Mouse (Mus musculus) monocyte, adult 2 months (primary cell): ENCODE results near the gene Gm11992.
A peak's percentile ranks its signal among the peaks of the same experiment; 100 is the strongest.

Experiments used
- DNase-seq, 2 experiments: peaks; one replicate each; pipeline ENCODE4 v3.0.0; 2022; ENCODE audit warnings: low spot score in 2 of 2, low read depth in 1 of 2

Gm11992 gene

GRCm38 (mm10) chr11:9048011-9048702 is at the start of gene Gm11992:
Gene Gm11992 (plus strand): TSS chr11:9048594.
- DNase-seq, result peak; percentile 26 to 35

GRCm38 (mm10) chr11:9008761-9009160 is 39.6 kb upstream of the Gm11992 start:
- no peak for DNase-seq

DNA sequence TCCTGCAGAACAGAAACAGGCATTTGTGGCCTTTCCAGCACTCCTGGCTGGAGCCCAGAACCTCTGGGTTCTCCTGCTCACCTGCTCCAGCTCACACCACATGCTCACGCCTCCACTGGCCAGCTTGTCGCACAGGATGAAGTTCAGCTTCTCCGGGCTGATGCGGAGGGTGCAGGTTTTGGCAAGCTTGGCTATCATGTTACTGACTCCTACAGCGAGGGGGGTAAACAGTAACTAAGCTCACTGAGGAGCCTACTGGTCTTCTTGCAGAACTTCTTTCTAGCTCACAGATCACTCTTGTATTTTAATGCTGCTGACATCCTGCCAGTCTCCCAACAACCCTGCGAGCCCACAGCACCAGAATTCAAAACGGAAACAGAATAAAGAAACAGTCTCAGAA is 38.0 kb upstream of the Gm11992 start:
- peak in 1 of 2 experiments; percentile 9 for DNase-seq

GRCm38 (mm10) chr11:9010853-9011339 is 37.5 kb upstream of the Gm11992 start, which contains the start of gene Hus1:
Gene Hus1 (minus strand): TSS chr11:9011191.
- peak; percentile 51 to 56 for DNase-seq

- DNase-seq, result no peak
These were observed 37.0 kb upstream of the Gm11992 start for GRCm38 (mm10) chr11:9011348-9011747.

DNA sequence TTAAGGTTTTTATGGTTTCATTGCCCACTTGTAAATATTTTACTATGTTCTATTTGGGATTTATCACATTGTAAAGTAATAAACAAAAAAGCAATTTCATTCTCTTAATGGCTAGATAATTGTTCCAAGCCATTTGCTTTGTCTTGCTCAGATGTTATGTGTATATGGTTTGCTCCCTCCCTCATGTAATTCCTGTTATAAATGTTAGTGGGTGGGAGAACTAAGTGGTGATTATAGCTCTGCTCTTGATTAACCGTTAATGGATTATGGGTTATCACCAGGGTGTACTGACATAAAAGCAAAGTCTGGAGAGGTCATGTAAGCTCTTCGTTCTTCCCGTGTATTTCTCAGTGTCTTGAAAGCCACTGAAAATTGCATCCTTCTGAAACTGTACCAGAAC is 33.7 kb upstream of the Gm11992 start:
- no peak for DNase-seq

DNA sequence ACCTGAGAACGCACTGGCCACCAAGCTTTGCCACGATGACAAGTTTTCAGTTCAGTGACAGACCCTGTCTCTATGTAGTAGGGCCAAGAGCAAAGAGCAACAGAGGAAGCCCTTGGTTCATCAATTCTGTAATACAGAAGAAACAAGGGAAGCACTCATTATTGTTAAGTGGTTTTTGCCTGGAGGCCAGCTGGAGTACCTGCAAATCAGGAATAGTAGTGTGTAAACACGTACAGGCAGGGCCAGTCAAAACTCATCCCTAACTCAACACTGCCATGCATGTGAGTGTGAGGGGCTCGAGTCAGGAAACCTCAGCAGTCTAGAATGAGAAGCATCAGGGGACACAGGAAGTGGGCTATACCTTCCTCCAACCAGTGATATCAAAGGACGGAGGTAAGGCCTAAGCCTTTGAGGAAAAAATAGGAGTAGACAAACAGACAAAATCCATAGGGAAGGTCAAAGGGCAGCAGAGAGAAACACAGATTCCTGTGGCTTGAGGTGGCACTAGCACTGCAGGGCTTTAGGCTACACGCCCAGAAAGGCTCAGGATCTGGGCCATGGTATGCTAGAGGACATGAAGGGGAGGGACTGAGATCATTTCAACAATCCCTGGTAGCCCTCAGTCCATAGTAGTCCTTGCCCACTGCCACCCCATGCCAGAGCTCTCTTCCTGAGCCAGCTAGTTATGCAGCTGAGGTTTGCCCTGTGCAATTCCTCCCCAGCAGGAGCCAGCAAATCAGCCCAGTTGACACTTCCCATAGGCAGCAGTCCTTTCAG is 29.7 kb upstream of the Gm11992 start:
- no peak for DNase-seq

- no peak for DNase-seq
These were observed 28.2 kb upstream of the Gm11992 start for GRCm38 (mm10) chr11:9020207-9020606.

- DNase-seq, result no peak
These were observed 23.6 kb upstream of the Gm11992 start for GRCm38 (mm10) chr11:9024782-9025181.

DNA sequence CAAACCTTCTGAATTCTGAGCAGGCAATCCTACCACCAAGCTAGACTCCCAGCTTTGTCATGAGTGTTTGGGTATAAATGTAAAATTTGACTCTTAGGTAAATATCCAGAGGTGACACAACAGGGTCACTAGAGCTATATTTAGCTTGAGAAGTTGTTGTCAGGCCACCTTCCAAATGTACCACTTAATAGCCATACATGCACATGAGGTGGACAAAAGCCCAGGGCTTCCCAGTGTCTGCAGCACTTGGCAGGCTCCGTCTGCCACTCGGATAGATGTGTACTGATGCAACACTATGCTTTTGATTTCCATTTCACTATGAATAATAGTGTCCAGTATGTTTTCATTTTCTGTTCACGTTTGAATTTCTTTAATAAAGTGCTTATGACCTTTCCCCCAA is 23.2 kb upstream of the Gm11992 start:
- DNase-seq, result no peak

DNA sequence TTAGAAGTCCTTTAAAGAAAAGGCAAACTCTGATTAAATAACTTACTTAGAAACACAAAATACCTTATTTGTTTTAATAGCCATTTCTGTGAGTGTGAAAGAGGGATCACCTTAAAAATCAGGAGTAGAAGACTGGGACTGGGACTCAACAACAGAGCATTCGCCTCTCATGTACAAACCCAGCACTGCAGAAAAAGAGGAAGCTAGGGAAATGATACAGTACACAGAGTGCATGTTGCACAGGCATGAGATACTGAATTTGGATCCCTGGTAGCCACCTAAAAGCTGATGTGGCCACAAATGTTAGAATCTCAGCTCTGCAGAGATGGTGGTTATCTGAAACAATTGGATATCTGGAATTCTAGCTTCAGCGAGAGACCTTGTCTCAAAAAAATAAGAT is 16.9 kb upstream of the Gm11992 start:
- no peak for DNase-seq

- DNase-seq, result no peak
These were observed 1.8 kb upstream of the Gm11992 start for GRCm38 (mm10) chr11:9046546-9046945.

- DNase-seq, result no peak
These were observed 1.4 kb upstream of the Gm11992 start for GRCm38 (mm10) chr11:9047044-9047443.

GRCm38 (mm10) chr11:9048703-9049060 is 288 bp downstream of the Gm11992 start, which contains the start of gene Sun3:
Gene Sun3 (minus strand): TSS chr11:9048991.
- DNase-seq, result no peak

DNA sequence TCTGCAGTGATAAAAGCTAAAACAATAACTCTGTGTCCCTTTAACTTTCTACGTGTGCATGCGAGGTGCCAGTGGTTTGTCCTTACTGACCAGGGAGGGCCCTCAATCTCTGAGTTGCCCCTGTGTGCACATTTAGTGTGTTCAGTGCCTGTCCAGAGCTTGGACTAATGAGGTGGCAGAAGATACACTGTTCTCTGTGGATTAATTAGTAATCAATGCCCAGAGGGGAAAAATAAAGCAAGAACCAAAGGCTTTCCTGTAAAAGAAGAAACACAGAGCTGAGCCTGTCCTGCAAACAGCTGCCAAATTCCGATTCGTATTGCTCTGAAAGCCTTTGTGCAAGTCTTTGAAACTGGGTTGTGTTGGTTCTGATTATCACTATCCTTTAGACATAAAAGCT is 1.8 kb downstream of the Gm11992 start:
- no peak for DNase-seq

- DNase-seq, result no peak
These were observed 3.5 kb downstream of the Gm11992 start for GRCm38 (mm10) chr11:9051895-9052294.

GRCm38 (mm10) chr11:9056937-9057336 is 8.5 kb downstream of the Gm11992 start:
- no peak for DNase-seq

- no peak for DNase-seq
These were observed 9.3 kb downstream of the Gm11992 start for GRCm38 (mm10) chr11:9057711-9058110.

DNA sequence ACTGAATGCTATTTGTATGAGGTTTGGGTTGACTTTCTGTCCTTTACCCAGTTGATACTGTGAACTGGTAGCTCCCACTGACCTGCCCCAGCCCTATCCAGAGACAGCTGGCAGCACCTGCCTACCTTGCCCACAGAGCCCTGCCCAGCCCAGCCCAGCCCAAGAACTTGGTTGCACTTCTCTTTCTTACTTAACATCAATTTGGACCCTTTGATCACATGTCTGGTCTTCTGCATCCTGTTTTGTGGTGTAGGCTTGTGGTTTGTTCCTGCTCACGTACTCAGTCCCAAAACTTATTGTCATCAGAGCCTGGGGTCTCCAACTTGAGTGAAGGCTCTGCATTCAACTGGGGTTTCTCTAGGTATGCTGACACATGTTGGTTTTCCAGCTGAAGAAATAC is 11.6 kb downstream of the Gm11992 start:
- DNase-seq, result no peak

GRCm38 (mm10) chr11:9060484-9060883 is 12.1 kb downstream of the Gm11992 start:
- DNase-seq, result no peak

- no peak for DNase-seq
These were observed 28.1 kb downstream of the Gm11992 start for GRCm38 (mm10) chr11:9076444-9076843.

DNA sequence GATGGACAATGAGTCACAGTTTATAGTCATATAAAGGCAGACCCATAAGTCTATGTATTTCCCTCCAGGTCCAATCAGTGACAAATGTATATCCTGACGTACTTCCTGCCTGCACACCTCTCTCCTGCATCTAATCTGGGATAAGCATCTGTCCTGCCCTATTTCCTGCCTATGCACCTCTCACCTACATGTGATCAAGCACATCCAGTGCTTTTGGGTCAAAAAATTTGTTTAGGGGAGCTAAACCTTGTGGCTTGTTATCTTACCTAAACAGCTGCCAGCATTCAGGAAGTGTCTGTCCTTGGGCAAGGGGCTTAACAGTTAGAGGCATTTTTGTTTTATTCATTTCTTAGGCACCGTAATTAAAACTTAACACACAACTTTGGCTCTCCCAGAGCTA is 64.8 kb downstream of the Gm11992 start:
- no peak for DNase-seq
